Comparison of ENCODE assay signal across 8 mouse cellular contexts in genomic region chr9:41585771-41586170, GRCm38 (mm10).
DNase-seq lines count a peak whose midpoint lies in the region; ATAC-seq lines count a peak whose summit lies in the region.

No protein-coding gene starts in this region.

- WGBS in kidney, embryonic 15.5 days: 40% methylated on average over 5 of the region's 5 CpGs
- WGBS in embryonic facial prominence, embryonic 12.5 days: 23% methylated on average over 5 of the region's 5 CpGs
- 14% methylated on average over 5 of the region's 5 CpGs for WGBS in hindbrain, embryonic 14.5 days
- 40% methylated on average over 5 of the region's 5 CpGs for WGBS in neural tube, embryonic 12.5 days

- H3K4me3 ChIP-seq in kidney, embryonic 15.5 days (replicated peaks): peak overlapping the region; percentile 16; the same call in 1 of the 2 replicates
- peak overlapping the region; percentile 49 for H3K4me3 ChIP-seq in embryonic facial prominence, embryonic 12.5 days
- peak overlapping the region; percentile 76 for H3K4me3 ChIP-seq in hindbrain, embryonic 14.5 days (replicated peaks; ENCODE audit: low read length)
- peak overlapping the region; percentile 27 for H3K4me3 ChIP-seq in neural tube, embryonic 12.5 days

- ATAC-seq in kidney, embryonic 15.5 days (replicated peaks; ENCODE audit: low FRiP score): no peak
- no peak for ATAC-seq in embryonic facial prominence, embryonic 12.5 days (ENCODE audit: insufficient number of reproducible peaks, insufficient read depth, low FRiP score, low TSS enrichment)
- no peak; the same call in 1 of the 2 replicates for ATAC-seq in hindbrain, embryonic 14.5 days (ENCODE audit: low FRiP score)
- ATAC-seq in neural tube, embryonic 12.5 days (ENCODE audit: low FRiP score, low read depth): no peak

- H3K27ac ChIP-seq in kidney, embryonic 15.5 days: 0 out of 2 replicates have a peak overlapping the region, but pooled peaks have one; percentile 56
- H3K27ac ChIP-seq in embryonic facial prominence, embryonic 12.5 days: peak overlapping the region; percentile 97
- peak overlapping the region; percentile 99 for H3K27ac ChIP-seq in hindbrain, embryonic 14.5 days
- peak overlapping the region; percentile 62 for H3K27ac ChIP-seq in neural tube, embryonic 12.5 days

- H3K4me2 ChIP-seq in kidney, embryonic 15.5 days: peak overlapping the region; percentile 43
- peak overlapping the region; percentile 84 for H3K4me2 ChIP-seq in embryonic facial prominence, embryonic 12.5 days (replicated peaks)
- H3K4me2 ChIP-seq in hindbrain, embryonic 14.5 days (replicated peaks): peak overlapping the region; percentile 98
- H3K4me2 ChIP-seq in neural tube, embryonic 12.5 days (replicated peaks): peak overlapping the region; percentile 57

- H3K9me3 ChIP-seq in kidney, embryonic 15.5 days (replicated peaks): no peaks in the 10 kb centered on the region
- no peaks in the 10 kb centered on the region for H3K9me3 ChIP-seq in embryonic facial prominence, embryonic 12.5 days
- no peaks in the 10 kb centered on the region for H3K9me3 ChIP-seq in hindbrain, embryonic 14.5 days (ENCODE audit: control insufficient read depth, low read length)
- H3K9me3 ChIP-seq in neural tube, embryonic 12.5 days: no peaks in the 10 kb centered on the region

- H3K27me3 ChIP-seq in kidney, embryonic 15.5 days: no peaks in the 10 kb centered on the region
- no peaks in the 10 kb centered on the region for H3K27me3 ChIP-seq in embryonic facial prominence, embryonic 12.5 days
- H3K27me3 ChIP-seq in hindbrain, embryonic 14.5 days (ENCODE audit: control insufficient read depth, insufficient read depth, low read length): no peaks in the 10 kb centered on the region
- no peaks in the 10 kb centered on the region for H3K27me3 ChIP-seq in neural tube, embryonic 12.5 days (replicated peaks)

- H3K9ac ChIP-seq in kidney, embryonic 15.5 days: no peak overlapping the region
- peak overlapping the region; percentile 89 for H3K9ac ChIP-seq in embryonic facial prominence, embryonic 12.5 days
- peak overlapping the region; percentile 100 for H3K9ac ChIP-seq in hindbrain, embryonic 14.5 days
- peak overlapping the region; percentile 67 for H3K9ac ChIP-seq in neural tube, embryonic 12.5 days

- peaks cover 21% of the 10 kb centered on the region for H3K4me1 ChIP-seq in kidney, embryonic 15.5 days
- peaks cover 39% of the 10 kb centered on the region for H3K4me1 ChIP-seq in embryonic facial prominence, embryonic 12.5 days
- peaks cover 39% of the 10 kb centered on the region for H3K4me1 ChIP-seq in hindbrain, embryonic 14.5 days (replicated peaks; ENCODE audit: control insufficient read depth, insufficient read depth, low read length)
- H3K4me1 ChIP-seq in neural tube, embryonic 12.5 days: peaks cover 34% of the 10 kb centered on the region

- DNase-seq in kidney, adult 11 months: no peak
- peak; percentile 66 for DNase-seq in hindbrain, embryonic 14.5 days (ENCODE audit: low spot score)
- no peak for DNase-seq in cerebellum, postnatal 14 days
- no peak for DNase-seq in thymus, adult 18-20 months
- DNase-seq in left cerebral cortex, adult 9 months (ENCODE audit: low spot score in 2 of 2): no peak

- peaks cover 38% of the 10 kb centered on the region for H3K36me3 ChIP-seq in kidney, embryonic 15.5 days
- H3K36me3 ChIP-seq in embryonic facial prominence, embryonic 12.5 days: peaks cover 42% of the 10 kb centered on the region
- H3K36me3 ChIP-seq in hindbrain, embryonic 14.5 days (replicated peaks; ENCODE audit: control insufficient read depth, insufficient read depth): peaks cover 52% of the 10 kb centered on the region
- H3K36me3 ChIP-seq in neural tube, embryonic 12.5 days: peaks cover 42% of the 10 kb centered on the region

Comparison
In these comparisons a context has a peak if more than half of its experiments do, and no peak if none do; other contexts are left out.
1. H3K4me2 ChIP-seq: peak in every context shown above with its lines; median percentile 98 in hindbrain, embryonic 14.5 days; 84 in embryonic facial prominence, embryonic 12.5 days; 57 in neural tube, embryonic 12.5 days; 43 in kidney, embryonic 15.5 days.
2. H3K4me3 ChIP-seq: peak in every context shown above with its lines; median percentile 76 in hindbrain, embryonic 14.5 days; 49 in embryonic facial prominence, embryonic 12.5 days; 27 in neural tube, embryonic 12.5 days; 16 in kidney, embryonic 15.5 days.